Mouse (Mus musculus) heart, embryonic 12.5 days (tissue): ENCODE results near the gene Pde6d. TPM values are rescaled to one million over a fixed set of nuclear protein-coding genes. Genes with fewer than 3 reads are reported as not detected.
"Not testable (repeated sequence)": the region's sequence is repeated elsewhere in the genome, so short reads cannot be mapped to it uniquely, and the experiment has no call there.

Experiments used
- ATAC-seq: fragments of 200-750 bp; cut with Nextera tagmentation; 2 replicates; pipeline ENCODE4 v1.8.0; 2017; ENCODE audit warnings: moderate TSS enrichment, moderate library complexity; ENCODE audit not compliant: insufficient number of reproducible peaks, low FRiP score
- H3K27ac ChIP-seq: fragments of 300-500 bp; sonication (generic); 2 replicates; pipeline ENCODE4 v1.5.1; 2016; ENCODE audit warnings: mild to moderate bottlenecking, moderate library complexity; ENCODE audit not compliant: poor library complexity, severe bottlenecking
- H3K27me3 ChIP-seq: fragments of 300-500 bp; sonication (generic); replicated peaks from 2 replicates; pipeline ENCODE4 v1.6.1; 2016; ENCODE audit warnings: mild to moderate bottlenecking, moderate library complexity
- H3K36me3 ChIP-seq: fragments of 300-500 bp; sonication (generic); 2 replicates; pipeline ENCODE4 v1.6.1; 2016; ENCODE audit warnings: mild to moderate bottlenecking, moderate library complexity
- H3K4me1 ChIP-seq: fragments of 300-500 bp; sonication (generic); replicated peaks from 2 replicates; pipeline ENCODE4 v1.6.1; 2016; ENCODE audit warnings: mild to moderate bottlenecking
- H3K4me2 ChIP-seq: fragments of 300-500 bp; sonication (generic); 2 replicates; pipeline ENCODE4 v1.6.1; 2016; ENCODE audit warnings: mild to moderate bottlenecking, moderate library complexity
- H3K4me3 ChIP-seq: fragments of 300-500 bp; sonication (generic); 2 replicates; pipeline ENCODE4 v1.5.1; 2016; ENCODE audit warnings: mild to moderate bottlenecking
- H3K9ac ChIP-seq: fragments of 300-500 bp; sonication (generic); 2 replicates; pipeline ENCODE4 v1.6.1; 2016; ENCODE audit warnings: mild to moderate bottlenecking, moderate library complexity
- H3K9me3 ChIP-seq: fragments of 300-500 bp; sonication (generic); replicated peaks from 2 replicates; pipeline ENCODE4 v1.6.1; 2016; ENCODE audit warnings: mild to moderate bottlenecking, moderate library complexity
- WGBS: fragments of 180-500 bp; shearing (Covaris S2); methylation state at CpG from one replicate; pipeline ENCODE4 v1.1.7; 2016; 5-methylcytosine and 5-hydroxymethylcytosine counted together
- polyA plus RNA-seq: library from polyadenylated mRNA; unstranded; fragments of >200 nt; fragmentation: Nextera tagmentation; extraction: Ambion mirVana; gene quantifications from 2 replicates; pipeline ENCODE4 v1.2.1, GENCODE M21; 2016

Pde6d gene
- polyA plus RNA-seq, 1 experiment from 2014 or later, result 83.5 TPM

DNA sequence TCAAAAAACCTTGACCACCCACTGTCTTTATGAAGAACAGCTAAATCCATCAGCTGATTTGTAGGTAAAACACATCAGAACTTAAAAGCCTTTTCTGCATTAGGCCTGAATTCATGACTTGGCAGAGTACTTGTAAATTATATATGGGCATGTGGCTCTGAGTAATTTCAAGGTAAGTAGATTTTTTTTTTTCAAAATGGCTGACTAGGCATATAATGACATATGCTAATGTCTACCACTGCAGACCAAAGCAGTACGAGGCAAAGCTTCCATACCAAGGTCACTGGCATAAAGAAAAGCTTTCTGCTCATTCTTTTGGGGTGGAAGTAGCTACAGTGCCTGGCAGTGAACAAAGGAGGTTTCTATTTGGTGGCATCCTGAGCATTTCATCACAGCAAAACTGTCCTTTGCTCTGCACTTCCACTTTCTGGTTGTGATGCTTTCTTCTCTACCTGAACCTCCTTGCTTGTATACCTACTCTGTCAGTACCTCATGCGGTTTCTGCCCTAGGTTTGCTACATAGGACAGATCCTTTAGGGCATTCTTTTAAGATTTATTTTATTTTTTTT, 13.1 kb downstream of the Pde6d start:
- no peaks in the 10 kb centered on the region; the same call in 1 of the 2 replicates for H3K4me1 ChIP-seq
- H3K27ac ChIP-seq, result no peak overlapping the region
- 94% methylated on average over 2 of the region's 2 CpGs for WGBS
- H3K4me3 ChIP-seq, result no peak overlapping the region
- H3K4me2 ChIP-seq, result no peak overlapping the region
- no peaks in the 10 kb centered on the region for H3K9me3 ChIP-seq
- peaks cover 6% of the 10 kb centered on the region for H3K36me3 ChIP-seq
- H3K9ac ChIP-seq, result no peak overlapping the region
- no peaks in the 10 kb centered on the region for H3K27me3 ChIP-seq
- no peak for ATAC-seq

DNA sequence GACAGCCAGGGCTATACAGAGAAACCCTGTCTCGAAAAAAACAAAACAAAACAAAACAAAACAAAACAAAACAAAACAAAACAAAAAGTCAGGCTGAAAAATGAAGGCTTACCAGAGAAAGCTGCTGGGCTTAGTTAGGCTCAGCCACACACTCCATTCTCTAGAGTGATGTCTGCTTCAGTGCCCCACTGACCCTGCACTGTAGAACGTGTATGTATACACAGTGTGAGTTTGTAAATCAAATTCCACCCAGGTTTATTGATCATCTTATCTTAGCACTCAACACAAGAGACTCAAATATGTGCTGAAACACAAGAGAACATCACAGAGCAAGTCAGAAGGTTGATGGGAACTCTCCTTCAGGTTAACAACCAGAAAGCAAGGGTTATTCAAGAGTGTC, 14.0 kb downstream of the Pde6d start:
- Histone ChIP-seq H3K36me3 (peaks cover 12% of the 10 kb centered on the region), H3K4me3 (no peak overlapping the region), H3K27ac (no peak overlapping the region), H3K4me1 (no peaks in the 10 kb centered on the region; the same call in 1 of the 2 replicates), H3K9me3 (no peaks in the 10 kb centered on the region), H3K4me2 (no peak overlapping the region), H3K9ac (no peak overlapping the region), H3K27me3 (no peaks in the 10 kb centered on the region)
- WGBS, result 75% methylated on average over 2 of the region's 2 CpGs
- ATAC-seq, result no peak

DNA sequence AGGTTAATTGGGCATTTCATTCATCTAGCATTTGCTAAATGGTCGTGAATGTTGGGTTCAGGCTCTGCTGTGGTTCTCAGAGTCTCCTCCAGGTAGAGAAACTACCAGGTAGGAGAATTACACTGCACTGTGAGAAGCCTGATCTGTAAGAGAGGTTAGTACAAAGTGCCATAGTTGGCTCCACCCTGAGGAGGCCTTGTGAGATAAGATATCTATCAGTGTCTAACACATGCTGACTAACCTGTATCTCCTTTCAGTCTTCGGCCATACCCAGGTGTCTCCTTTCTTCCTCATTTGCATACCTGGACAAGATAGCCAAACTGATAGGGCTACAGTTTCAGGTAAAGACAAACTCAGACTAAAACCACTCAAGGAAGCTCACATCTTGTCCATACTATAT, 19.8 kb downstream of the Pde6d start:
- Histone ChIP-seq H3K9me3 (no peaks in the 10 kb centered on the region), H3K27ac (no peak overlapping the region), H3K27me3 (no peaks in the 10 kb centered on the region), H3K4me2 (no peak overlapping the region), H3K4me3 (no peak overlapping the region), H3K9ac (no peak overlapping the region), H3K4me1 (peaks cover 9% of the 10 kb centered on the region; the same call in 1 of the 2 replicates), H3K36me3 (peaks cover 23% of the 10 kb centered on the region)
- 71% methylated on average over 2 of the region's 2 CpGs for WGBS
- no peak for ATAC-seq

DNA sequence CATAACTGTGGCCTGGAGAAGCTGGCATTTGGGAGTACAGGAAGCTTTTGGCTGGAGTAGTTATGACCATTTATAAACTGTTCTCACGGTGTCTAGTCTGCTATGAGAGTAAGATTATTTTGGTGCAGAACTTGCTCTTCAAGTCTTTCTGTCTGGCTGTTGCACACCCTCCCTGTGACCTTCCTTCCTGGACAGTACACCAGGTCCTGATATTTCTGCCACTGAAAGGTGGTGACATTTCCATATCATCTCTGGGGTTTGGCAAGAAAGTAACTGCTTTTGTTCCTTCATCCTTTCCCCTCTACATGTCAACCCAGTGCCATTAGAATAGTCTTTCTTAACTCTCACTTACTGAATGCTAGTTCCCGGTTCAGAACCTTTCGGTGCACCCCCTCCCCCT, 23.2 kb downstream of the Pde6d start:
- no peak overlapping the region for H3K27ac ChIP-seq
- no peak overlapping the region for H3K4me3 ChIP-seq
- ATAC-seq, result no peak
- no peak overlapping the region for H3K9ac ChIP-seq
- no peaks in the 10 kb centered on the region for H3K9me3 ChIP-seq
- H3K27me3 ChIP-seq, result no peaks in the 10 kb centered on the region
- no peak overlapping the region for H3K4me2 ChIP-seq
- H3K4me1 ChIP-seq, result peaks cover 10% of the 10 kb centered on the region; the same call in 1 of the 2 replicates
- peaks cover 39% of the 10 kb centered on the region for H3K36me3 ChIP-seq
- 82% methylated on average over 3 of the region's 3 CpGs for WGBS

DNA sequence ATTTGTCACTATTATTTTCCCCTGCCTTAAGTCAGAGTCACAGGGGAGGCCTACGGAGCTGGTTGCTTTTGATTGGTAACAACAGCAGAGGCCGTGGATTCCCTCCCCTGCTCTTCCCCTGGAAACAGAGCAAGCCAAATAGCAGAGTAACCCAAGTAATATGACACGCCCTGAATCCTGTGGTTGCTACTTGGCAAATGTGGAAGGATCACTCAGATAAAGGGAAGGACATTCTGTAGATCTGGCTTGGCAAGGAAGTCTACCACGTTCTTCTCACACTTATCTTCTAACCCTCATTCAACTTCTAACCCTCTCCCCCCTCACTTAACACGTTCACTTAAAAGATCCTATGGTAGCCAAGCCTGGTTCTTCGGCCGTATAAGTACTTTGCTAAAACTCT, 24.6 kb downstream of the Pde6d start:
- H3K4me1 ChIP-seq, result peaks cover 10% of the 10 kb centered on the region; the same call in 1 of the 2 replicates
- no peak overlapping the region for H3K4me2 ChIP-seq
- H3K9ac ChIP-seq, result no peak overlapping the region
- ATAC-seq, result no peak
- no peak overlapping the region for H3K27ac ChIP-seq
- H3K9me3 ChIP-seq, result no peaks in the 10 kb centered on the region
- peaks cover 25% of the 10 kb centered on the region for H3K36me3 ChIP-seq
- no peaks in the 10 kb centered on the region for H3K27me3 ChIP-seq
- H3K4me3 ChIP-seq, result no peak overlapping the region
- 44% methylated on average over 7 of the region's 7 CpGs for WGBS

DNA sequence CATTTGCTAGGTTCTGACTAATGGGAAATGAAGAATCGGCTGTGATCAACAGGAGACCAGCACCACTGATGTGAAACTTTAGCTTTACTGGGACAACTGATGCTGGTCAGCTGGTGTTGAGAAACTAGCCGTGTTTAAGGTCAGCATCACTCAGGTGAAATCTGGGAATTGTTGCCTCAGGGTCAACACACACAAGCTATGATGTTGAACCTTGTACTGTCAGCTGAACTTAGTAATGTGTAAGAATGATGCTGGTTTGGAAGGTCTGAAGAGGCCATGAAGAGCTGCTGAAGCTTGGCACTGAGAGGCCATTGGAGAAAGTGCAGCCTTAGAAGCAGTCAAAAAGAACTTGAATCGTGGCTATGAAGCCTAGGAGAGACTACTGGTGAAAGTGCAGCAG, 26.8 kb downstream of the Pde6d start:
- H3K4me1 ChIP-seq, result peaks cover 16% of the 10 kb centered on the region; the same call in 1 of the 2 replicates
- H3K4me3 ChIP-seq, result no peak overlapping the region
- H3K9me3 ChIP-seq, result no peaks in the 10 kb centered on the region
- H3K4me2 ChIP-seq, result no peak overlapping the region
- peaks cover 17% of the 10 kb centered on the region for H3K36me3 ChIP-seq
- ATAC-seq, result no peak
- WGBS, result 79% methylated on average over 3 of the region's 3 CpGs
- H3K27ac ChIP-seq, result no peak overlapping the region
- no peak overlapping the region for H3K9ac ChIP-seq
- H3K27me3 ChIP-seq, result no peaks in the 10 kb centered on the region

DNA sequence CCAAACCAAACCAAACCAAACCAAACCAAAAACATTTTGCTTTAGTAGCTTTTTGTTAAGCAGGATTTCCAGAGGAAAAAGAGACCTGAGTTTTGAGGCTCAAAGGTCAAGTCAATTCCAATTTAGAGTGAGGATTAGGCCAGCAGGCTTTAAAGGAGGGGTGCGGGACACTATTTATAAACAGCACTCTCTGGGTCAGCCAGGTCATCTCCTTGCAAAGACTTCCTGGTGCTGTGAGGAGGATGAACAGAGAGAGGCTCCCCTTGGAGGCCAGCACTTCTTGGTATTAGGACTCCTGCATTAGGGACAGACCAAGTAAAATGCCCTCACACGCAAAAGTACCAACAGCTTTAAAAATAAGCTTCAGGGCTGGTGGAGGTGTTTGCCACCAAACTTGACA, 30.6 kb downstream of the Pde6d start:
- ATAC-seq, result no peak
- 48% methylated on average over 2 of the region's 2 CpGs for WGBS
- Histone ChIP-seq H3K4me2 (no peak overlapping the region), H3K4me1 (peaks cover 13% of the 10 kb centered on the region), H3K36me3 (peaks cover 20% of the 10 kb centered on the region), H3K9ac (no peak overlapping the region), H3K4me3 (no peak overlapping the region), H3K9me3 (no peaks in the 10 kb centered on the region), H3K27me3 (no peaks in the 10 kb centered on the region), H3K27ac (no peak overlapping the region)

DNA sequence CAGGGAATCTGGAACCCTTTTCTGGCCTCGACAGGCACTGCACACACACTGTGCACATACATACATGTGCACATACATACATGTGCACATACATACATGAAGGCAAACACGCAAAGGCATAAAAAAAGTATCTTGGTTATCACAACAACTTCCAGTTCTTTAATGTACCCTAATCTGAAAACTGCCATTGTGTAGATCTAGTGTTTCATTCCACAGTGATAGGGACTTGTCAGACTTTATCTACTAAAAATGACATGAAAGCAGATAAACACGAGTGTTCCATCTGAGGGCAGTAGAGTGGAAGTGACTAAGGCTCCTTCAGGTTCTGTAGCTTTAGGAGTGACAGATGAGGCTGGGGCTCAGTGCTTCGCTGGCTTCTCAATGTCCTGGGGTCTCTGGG, 31.1 kb downstream of the Pde6d start:
- H3K9me3 ChIP-seq, result no peaks in the 10 kb centered on the region
- H3K36me3 ChIP-seq, result peaks cover 20% of the 10 kb centered on the region
- H3K4me2 ChIP-seq, result no peak overlapping the region
- H3K9ac ChIP-seq, result no peak overlapping the region
- no peaks in the 10 kb centered on the region for H3K27me3 ChIP-seq
- 63% methylated on average over 4 of the region's 4 CpGs for WGBS
- no peak for ATAC-seq
- peaks cover 13% of the 10 kb centered on the region for H3K4me1 ChIP-seq
- no peak overlapping the region for H3K27ac ChIP-seq
- no peak overlapping the region for H3K4me3 ChIP-seq

DNA sequence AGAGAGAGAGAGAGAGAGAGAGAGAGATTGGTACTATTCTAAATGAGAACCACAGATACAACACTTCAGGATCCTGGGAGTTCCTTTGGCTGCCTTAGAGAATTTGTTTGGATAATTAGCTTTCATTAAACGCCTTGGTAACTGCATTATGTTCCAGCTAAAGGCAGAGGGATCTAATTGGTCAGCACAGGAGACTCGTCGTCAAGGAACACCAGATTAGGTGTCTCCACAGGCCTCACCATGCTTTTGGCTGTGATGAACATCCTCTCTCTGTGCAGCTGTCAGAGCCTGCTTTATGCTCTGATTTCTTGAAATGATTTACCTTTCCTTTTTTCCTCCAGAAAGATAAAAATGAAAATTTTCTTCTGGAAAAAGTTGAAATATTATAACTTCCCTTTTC, 35.6 kb downstream of the Pde6d start:
- WGBS, result 66% methylated on average over 3 of the region's 3 CpGs
- Histone ChIP-seq H3K36me3 (peaks cover 53% of the 10 kb centered on the region), H3K9me3 (no peaks in the 10 kb centered on the region), H3K27ac (no peak overlapping the region), H3K4me1 (peaks cover 9% of the 10 kb centered on the region), H3K9ac (no peak overlapping the region), H3K4me2 (no peak overlapping the region), H3K4me3 (no peak overlapping the region), H3K27me3 (no peaks in the 10 kb centered on the region)
- no peak for ATAC-seq

- Histone ChIP-seq H3K36me3 (peaks cover 60% of the 10 kb centered on the region), H3K4me3 (no peak overlapping the region), H3K4me2 (no peak overlapping the region), H3K9me3 (no peaks in the 10 kb centered on the region), H3K9ac (no peak overlapping the region), H3K4me1 (no peaks in the 10 kb centered on the region), H3K27ac (no peak overlapping the region), H3K27me3 (no peaks in the 10 kb centered on the region)
- 78% methylated on average over 2 of the region's 2 CpGs for WGBS
- no peak for ATAC-seq
Observed at GRCm38 (mm10) chr1:86542584-86542983, 39.8 kb downstream of the Pde6d start.

DNA sequence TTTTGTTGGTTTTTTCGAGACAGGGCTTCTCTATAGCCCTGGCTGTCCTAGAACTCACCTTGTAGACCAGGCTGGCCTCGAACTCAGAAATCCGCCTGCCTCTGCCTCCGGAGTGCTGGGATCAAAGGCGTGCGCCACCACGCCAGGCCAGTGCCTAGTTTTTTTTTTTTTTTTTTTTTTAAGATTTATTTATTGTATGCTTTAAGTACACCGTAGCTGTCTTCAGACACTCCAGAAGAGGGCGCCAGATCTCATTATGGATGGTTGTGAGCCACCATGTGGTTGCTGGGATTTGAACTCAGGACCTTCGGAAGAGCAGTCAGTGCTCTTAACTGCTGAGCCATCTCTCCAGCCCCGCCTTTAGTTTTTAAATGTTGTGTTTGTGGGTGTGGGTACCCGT, 42.8 kb downstream of the Pde6d start:
- H3K27ac ChIP-seq, H3K27me3 ChIP-seq, H3K4me2 ChIP-seq, H3K4me3 ChIP-seq, H3K9ac ChIP-seq, H3K9me3 ChIP-seq, H3K4me1 ChIP-seq, ATAC-seq: not testable (repeated sequence)
- WGBS, result 82% methylated on average over 12 of the region's 12 CpGs
- H3K36me3 ChIP-seq, result peaks cover 35% of the 10 kb centered on the region

DNA sequence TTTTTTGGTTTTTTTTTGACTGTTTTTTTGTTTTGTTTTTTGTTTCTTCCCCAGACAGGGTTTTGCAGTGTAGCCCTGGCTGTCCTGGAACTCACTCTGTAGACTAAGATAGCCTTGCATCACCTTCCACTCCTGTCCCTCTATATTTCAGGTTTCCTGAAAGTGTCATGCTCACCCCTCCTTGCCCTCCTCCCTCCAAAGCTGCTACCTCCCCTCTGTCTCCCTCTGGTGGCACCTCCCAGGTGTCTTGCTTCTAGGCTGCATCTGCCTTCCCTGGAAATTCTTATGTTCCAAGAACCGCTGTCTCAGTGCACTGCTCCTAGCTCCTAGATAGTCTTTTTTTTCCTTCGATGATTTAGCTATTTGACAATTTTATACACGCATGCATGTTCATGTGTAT, 44.0 kb downstream of the Pde6d start:
- Histone ChIP-seq H3K27ac (no peak overlapping the region), H3K4me1 (no peaks in the 10 kb centered on the region), H3K27me3 (no peaks in the 10 kb centered on the region), H3K9ac (no peak overlapping the region), H3K36me3 (peaks cover 28% of the 10 kb centered on the region), H3K9me3 (no peaks in the 10 kb centered on the region), H3K4me2 (no peak overlapping the region), H3K4me3 (no peak overlapping the region)
- no peak for ATAC-seq
- WGBS, result 50% methylated on average over 3 of the region's 3 CpGs
